Mouse (Mus musculus) thymus, postnatal 14 days (tissue): ENCODE data around the gene Gps1.
"Not testable (repeated sequence)": the region's sequence is repeated elsewhere in the genome, so short reads cannot be mapped to it uniquely, and the experiment has no call there.

ENCODE experiments used
- DNase-seq: peaks from one replicate; pipeline ENCODE4 v3.0.0; 2021

The Gps1 gene

GRCm38 (mm10) chr11:120823551-120823947 lies 39.5 kb downstream of the Gps1 start:
- DNase-seq = no peak

GRCm38 (mm10) chr11:120823956-120824786 lies 40.1 kb downstream of the Gps1 start, which contains the start of gene Fasn:
Gene Fasn, minus strand, starts transcription at chr11:120824547.
- peak; percentile 97 for DNase-seq

- DNase-seq = no peak
These were observed 40.8 kb downstream of the Gps1 start for GRCm38 (mm10) chr11:120824787-120825288.

- DNase-seq = peak; percentile 26
These were observed 41.3 kb downstream of the Gps1 start for GRCm38 (mm10) chr11:120825289-120825863.

GRCm38 (mm10) chr11:120826016-120826953 lies 42.2 kb downstream of the Gps1 start:
- no peak for DNase-seq

GRCm38 (mm10) chr11:120828416-120828815 lies 44.3 kb downstream of the Gps1 start:
- DNase-seq = no peak

- no peak for DNase-seq
These were observed 45.9 kb downstream of the Gps1 start for GRCm38 (mm10) chr11:120829757-120830532.

GRCm38 (mm10) chr11:120830686-120831085 lies 46.6 kb downstream of the Gps1 start:
- no peak for DNase-seq

GRCm38 (mm10) chr11:120831659-120832440 lies 47.8 kb downstream of the Gps1 start:
- no peak for DNase-seq

GRCm38 (mm10) chr11:120832962-120833361 lies 48.9 kb downstream of the Gps1 start:
- DNase-seq = not testable (repeated sequence)

GRCm38 (mm10) chr11:120833555-120834280 lies 49.6 kb downstream of the Gps1 start:
- DNase-seq = no peak
